Mouse (Mus musculus) c-Kit-positive CD71-positive TER-119-positive erythroid progenitor cells, embryonic 14.5 days (primary cell): ENCODE data around the gene Clec2e.

ENCODE experiments used
- DNase-seq: peaks from one replicate; pipeline ENCODE4 v3.0.0-alpha.2; 2013; ENCODE audit warnings: low spot score

Clec2e gene

DNA sequence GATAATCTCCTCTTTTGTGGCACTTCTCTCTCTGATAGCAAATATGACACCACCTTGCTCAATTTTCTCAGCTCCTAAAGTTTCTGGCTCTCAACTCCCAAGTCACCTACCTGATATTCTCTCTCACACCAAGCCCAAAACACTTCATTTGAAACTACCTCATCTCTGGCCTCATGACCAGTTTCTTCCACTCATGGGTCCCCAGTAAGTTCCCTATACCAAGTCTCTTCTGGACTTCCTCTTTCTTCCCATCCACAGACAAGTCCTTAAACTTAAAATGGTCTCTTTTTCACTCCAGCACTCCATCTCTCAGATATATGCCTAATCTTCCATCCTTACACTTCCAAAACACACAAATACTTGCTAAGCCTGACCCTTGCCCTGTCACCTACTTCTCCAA lies 42.7 kb downstream of the Clec2e start:
- no peak for DNase-seq

DNA sequence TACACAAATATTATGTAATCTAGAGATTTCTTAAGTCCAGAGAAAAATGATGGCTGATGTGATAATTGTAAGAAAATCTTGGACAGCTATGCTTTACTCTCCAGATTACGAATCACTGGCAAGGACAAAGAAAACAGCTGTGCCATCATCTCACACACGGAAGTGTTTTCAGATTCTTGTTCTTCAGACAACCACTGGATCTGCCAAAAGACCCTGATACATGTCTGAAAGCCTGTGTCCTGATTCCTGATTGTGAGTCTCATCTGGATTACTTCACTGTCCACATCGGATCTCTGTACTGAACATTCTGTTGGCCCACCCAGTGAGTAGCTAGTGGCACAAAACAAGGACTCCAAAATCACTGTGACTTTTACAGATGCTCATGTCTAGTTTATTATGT lies 44.5 kb downstream of the Clec2e start:
- no peak for DNase-seq

DNA sequence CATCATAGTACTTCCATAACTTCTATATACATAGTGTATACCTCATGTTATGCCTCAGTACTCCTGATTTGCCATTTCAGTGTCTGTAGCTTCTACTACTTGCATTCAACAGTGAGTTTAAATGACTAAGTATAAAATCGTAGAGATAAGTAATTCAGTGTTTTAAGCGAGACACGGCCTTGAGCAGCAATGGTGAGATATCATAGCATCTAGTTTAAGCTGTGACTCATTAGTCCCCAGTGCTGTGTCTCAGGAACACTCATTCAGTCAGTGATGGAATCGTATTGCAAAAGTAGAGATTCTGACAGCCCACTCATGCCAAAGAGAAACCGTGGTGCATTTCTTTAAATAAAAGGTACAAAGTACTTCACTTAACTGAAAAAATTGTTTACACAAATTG lies 49.0 kb downstream of the Clec2e start:
- no peak for DNase-seq

DNA sequence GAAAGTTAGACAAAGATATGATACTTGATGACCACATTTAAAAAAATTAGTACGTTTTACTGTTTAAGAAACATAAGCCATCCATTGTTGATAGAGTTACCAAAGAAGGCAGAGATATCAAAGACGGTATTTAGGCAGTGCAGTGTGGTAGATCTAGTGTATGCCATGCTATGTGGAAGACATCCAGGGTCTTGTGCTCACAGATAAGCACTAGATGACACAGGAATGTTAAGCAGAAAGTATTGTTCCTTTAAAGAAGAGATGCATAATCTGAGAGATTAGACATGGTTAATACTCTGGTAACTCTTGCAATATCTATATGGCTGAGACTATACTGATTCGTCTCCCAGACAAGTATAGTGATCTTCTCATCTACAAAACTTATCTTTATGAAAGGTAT lies 49.6 kb downstream of the Clec2e start:
- DNase-seq: no peak

DNA sequence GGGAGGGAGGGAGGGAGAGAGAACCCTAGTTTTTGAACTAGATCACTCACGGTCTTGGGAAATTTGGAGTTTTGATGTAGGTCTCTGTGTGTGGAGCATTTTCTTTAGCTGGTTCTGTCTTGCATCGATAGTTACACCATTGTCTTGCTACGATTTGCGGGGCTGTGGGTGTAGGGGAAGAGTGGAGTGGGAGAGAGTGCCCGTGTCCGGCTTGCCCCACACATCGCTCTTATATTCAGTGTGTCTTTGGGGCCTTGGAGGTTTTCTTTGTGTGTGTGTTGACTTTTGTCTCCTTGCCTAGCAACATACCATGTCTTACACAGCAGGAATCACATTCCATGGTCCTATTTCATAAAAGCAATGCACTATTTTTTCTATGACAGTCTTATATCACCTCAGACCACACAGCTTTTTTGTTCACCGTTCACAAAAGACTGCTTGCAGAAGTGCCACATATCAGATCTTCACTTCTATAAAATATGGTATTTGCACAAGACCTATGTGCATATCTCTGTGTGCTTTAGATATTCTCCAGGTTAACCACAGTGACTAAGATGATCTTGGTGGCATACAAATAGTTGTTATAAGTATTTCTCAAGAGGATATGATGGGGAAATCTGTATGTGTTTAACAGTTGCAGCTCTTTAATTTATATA lies 51.0 kb downstream of the Clec2e start:
- DNase-seq: no peak

DNA sequence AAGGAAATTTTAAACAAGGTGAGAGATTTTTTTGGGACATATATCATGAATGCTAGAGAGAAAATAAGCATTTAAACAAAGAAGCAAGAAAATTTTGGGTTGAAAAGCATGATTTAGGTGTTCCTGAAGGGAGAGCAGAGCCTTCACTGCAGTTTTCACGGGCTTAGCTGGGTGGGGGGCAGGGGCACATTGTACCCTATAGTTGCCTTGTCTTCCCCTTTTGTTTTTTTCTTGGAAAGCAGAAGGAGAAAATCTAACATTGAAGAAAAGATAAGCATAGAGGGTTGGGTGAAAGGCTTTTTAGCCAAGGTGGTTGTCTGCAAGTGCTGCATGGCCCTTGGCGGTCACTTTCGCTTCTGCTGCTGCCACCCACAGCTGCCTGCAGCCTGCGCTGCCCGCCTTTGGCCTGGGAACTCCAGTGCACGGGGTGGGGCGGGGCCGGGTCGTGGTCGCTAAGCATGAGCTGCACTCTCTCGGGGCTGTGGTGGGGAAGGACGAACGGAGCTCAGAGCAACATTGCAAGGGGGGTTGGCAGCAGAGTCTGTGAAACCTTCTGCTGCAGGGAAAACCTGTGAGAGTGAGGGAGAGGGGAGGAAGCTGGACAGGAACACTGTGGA lies 51.7 kb downstream of the Clec2e start:
- DNase-seq: no peak

DNA sequence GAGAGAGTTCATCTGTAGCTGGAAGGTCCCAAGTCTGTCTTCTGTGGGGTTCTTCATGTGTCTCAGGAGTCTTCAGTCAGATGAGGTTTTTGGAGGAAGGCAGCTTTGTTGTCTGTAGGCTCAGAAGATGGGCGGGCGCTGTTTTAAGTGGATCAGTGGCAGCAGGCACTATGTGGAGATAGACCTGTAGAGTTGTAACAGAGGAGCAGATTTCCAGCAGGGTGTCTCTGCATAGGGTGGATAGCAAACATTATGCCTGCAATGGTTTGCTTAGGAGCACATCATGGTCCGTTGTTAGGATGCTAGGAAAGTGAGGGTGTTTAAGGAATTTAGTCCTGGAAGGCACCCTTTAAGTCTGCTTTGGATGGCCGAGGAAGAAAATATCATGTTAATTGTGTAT lies 52.3 kb downstream of the Clec2e start:
- DNase-seq: no peak

DNA sequence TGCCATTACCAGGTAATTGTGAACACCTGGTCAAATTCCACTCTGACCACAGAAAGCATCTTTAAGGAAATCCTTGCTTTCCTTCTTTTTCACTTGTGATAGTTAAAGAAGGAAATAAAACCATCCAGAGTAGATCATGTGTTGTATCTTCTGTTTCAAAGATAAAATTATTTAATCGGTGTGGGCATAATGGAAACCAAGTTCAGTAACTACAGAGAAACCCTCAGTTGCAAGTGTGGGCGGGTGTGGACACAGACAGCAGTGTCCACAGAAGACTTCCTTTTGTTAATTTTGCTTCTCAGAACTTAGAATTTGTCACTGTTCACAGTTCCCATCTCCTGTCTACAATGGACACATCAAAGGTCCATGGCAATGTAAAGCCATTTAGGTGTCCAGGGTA lies 55.1 kb downstream of the Clec2e start, which contains the start of gene Klrb1f:
Gene Klrb1f, plus strand, starts transcription at position 301 of the 400 bp plus-strand sequence.
- no peak for DNase-seq

DNA sequence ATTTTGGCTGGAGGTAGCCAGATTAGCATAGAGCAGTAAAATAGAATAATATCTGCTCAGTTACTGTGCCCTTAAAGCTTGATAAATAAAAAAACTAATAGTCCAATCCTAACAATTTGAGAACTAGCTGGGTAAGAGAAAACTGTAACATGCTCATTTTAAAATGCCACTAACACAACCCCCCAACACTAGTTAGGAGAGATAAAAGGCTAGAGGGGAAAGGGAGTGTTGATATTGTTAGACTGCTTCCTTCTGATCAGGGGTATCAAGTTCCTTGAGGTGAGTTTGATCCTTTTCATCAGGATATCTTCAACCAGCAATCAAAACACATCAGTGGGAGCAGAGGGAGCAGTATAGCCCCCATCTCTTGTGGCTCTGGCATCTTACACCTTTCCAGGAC lies 58.2 kb downstream of the Clec2e start:
- DNase-seq: no peak
